Mouse (Mus musculus) liver, embryonic 16.5 days (tissue): ENCODE measurements around the gene Hic1. TPM values are rescaled to one million over a fixed set of nuclear protein-coding genes. Genes with fewer than 3 reads are reported as not detected.

Experiments
- ATAC-seq: fragments of 200-750 bp; cut with Nextera tagmentation; 2 replicates; pipeline ENCODE4 v1.8.0; 2017; ENCODE audit warnings: low read depth, mild to moderate bottlenecking, moderate number of reproducible peaks, moderate library complexity
- H3K27ac ChIP-seq: fragments of 300-500 bp; sonication (generic); 2 replicates; pipeline ENCODE4 v1.5.1; 2014; ENCODE audit warnings: mild to moderate bottlenecking, low read length
- H3K27me3 ChIP-seq: fragments of 300-500 bp; sonication (generic); 2 replicates; pipeline ENCODE4 v1.6.1; 2014; ENCODE audit warnings: low read depth, low read length, mixed read lengths; ENCODE audit not compliant: control insufficient read depth, insufficient read depth
- H3K36me3 ChIP-seq: fragments of 300-500 bp; sonication (generic); 2 replicates; pipeline ENCODE4 v1.6.1; 2014; ENCODE audit warnings: mild to moderate bottlenecking; ENCODE audit not compliant: control insufficient read depth, insufficient read depth
- H3K4me1 ChIP-seq: fragments of 300-500 bp; sonication (generic); 2 replicates; pipeline ENCODE4 v1.6.1; 2014; ENCODE audit warnings: low read depth, low read length, mixed read lengths; ENCODE audit not compliant: control insufficient read depth
- H3K4me2 ChIP-seq: fragments of 300-500 bp; sonication (generic); 2 replicates; pipeline ENCODE4 v1.6.1; 2014; ENCODE audit warnings: low read depth, low read length, mixed read lengths
- H3K4me3 ChIP-seq: fragments of 300-500 bp; sonication (generic); 2 replicates; pipeline ENCODE4 v1.5.1; 2014; ENCODE audit warnings: low read depth, mild to moderate bottlenecking, low read length
- H3K9ac ChIP-seq: fragments of 300-500 bp; sonication (generic); 2 replicates; pipeline ENCODE4 v1.6.1; 2014; ENCODE audit warnings: low read depth, low read length
- H3K9me3 ChIP-seq: fragments of 300-500 bp; sonication (generic); replicated peaks from 2 replicates; pipeline ENCODE4 v1.6.1; 2016; ENCODE audit warnings: low read length; ENCODE audit not compliant: control insufficient read depth
- WGBS: fragments of 180-500 bp; shearing (Covaris S2); extraction: QIAGEN DNeasy Blood & Tissue Kit; methylation state at CpG from one replicate; pipeline ENCODE4 v1.1.7; 2014; ENCODE audit not compliant: insufficient replicate concordance; 5-methylcytosine and 5-hydroxymethylcytosine counted together
- polyA plus RNA-seq: library from polyadenylated mRNA; unstranded; fragments of >200 nt; fragmentation: Nextera tagmentation; extraction: Ambion mirVana; gene quantifications from 2 replicates; pipeline ENCODE4 v1.2.1, GENCODE M21; 2015

Gene Hic1
- polyA plus RNA-seq, 1 experiment from 2014 or later: 1.0 TPM

DNA sequence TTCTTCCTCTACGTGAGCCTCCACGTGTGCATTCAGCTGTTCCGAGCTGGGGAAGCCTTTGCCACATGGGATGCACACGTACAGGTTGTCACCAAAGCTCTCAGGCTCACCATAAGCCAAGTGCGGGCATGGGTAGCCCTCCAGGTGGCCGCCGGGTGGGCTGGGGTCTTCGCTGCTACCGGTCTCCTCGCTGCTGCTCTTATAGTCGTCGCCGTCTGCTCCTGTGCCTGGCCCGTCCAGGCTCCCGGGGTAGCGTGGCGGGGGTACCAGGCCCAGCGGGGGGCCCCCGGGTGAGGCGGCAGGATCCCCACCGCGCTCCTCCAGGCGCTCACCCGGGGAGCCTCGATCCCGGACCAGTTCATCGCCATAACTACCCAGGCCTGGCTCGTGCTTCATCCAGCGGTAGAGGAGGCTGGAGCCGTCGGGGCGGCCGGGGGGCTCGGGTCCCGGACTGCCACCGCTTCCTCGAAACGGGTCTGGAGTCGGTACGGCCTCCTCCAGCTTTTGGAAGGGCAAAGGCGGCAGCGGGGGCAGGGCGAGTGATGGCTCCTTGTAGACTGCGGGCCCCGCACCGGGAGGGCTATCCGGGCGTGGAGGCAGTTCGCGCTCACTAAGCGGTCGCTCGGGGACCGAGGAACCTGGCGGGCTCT lies 3.0 kb downstream of the Hic1 start:
- peak overlapping the region; percentile 60 for H3K4me3 ChIP-seq
- 10% methylated on average over 55 of the region's 55 CpGs for WGBS
- peak overlapping the region; percentile 49 for H3K4me2 ChIP-seq
- peaks cover 43% of the 10 kb centered on the region for H3K4me1 ChIP-seq
- H3K9me3 ChIP-seq: no peaks in the 10 kb centered on the region
- H3K27ac ChIP-seq: no peak overlapping the region
- H3K9ac ChIP-seq: no peak overlapping the region
- H3K36me3 ChIP-seq: no peaks in the 10 kb centered on the region
- H3K27me3 ChIP-seq: peaks cover 71% of the 10 kb centered on the region
- no peak for ATAC-seq

- ATAC-seq: peak; percentile 24; the same call in 1 of the 2 replicates
- Histone ChIP-seq H3K4me3 (peak overlapping the region; percentile 60), H3K4me2 (peak overlapping the region; percentile 49), H3K27ac (no peak overlapping the region), H3K4me1 (peaks cover 43% of the 10 kb centered on the region), H3K9me3 (no peaks in the 10 kb centered on the region), H3K9ac (no peak overlapping the region; the same call in 1 of the 2 replicates), H3K36me3 (no peaks in the 10 kb centered on the region), H3K27me3 (peaks cover 64% of the 10 kb centered on the region)
- 6% methylated on average over 54 of the region's 54 CpGs for WGBS
Measured at GRCm38 (mm10) chr11:75165441-75166192, 3.7 kb downstream of the Hic1 start.

DNA sequence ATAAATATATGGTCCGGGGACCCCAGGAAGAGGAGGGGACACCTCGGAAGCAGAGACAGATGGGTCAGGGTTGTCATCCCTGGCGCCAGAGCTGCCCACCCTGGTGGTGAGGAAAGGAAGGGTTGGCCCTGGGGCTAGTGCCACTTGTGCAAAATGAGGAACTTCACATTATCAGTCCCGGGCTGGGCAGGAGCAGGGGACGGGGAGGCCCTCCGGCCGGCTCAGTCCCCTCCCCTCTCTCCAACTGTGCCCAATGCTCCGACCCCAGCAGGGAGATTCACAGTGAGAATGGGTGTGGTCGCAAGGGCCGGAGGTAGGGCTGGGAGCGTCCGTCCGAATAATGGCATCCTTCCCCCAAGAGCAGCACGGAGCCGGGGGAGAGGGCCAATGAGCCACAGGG lies 4.6 kb downstream of the Hic1 start:
- 14% methylated on average over 15 of the region's 15 CpGs for WGBS
- no peak overlapping the region for H3K9ac ChIP-seq
- no peak for ATAC-seq
- no peak overlapping the region for H3K27ac ChIP-seq
- peak overlapping the region; percentile 60 for H3K4me3 ChIP-seq
- no peaks in the 10 kb centered on the region for H3K9me3 ChIP-seq
- peak overlapping the region; percentile 49 for H3K4me2 ChIP-seq
- H3K27me3 ChIP-seq: peaks cover 55% of the 10 kb centered on the region
- peaks cover 37% of the 10 kb centered on the region for H3K4me1 ChIP-seq
- no peaks in the 10 kb centered on the region for H3K36me3 ChIP-seq

DNA sequence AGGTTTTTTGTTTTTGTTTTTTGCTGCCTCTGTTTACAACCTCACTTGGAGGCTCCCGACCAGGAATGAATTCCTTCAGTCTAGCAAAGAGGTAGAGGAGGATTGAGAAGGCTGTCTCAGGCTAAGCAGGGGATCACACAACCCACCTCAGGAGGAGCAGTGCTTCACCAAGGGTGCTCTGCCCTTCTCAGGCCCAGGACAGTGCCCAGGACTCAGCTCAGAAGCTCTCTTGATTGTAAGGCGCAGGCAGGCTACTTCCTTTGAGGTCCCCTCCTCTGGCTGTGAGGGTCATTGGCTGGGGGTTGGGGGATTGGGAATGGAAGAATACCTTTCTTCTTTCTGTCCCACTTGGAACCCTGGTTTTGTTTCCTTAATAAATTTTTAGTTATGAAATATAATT lies 5.3 kb downstream of the Hic1 start:
- Histone ChIP-seq H3K4me3 (no peak overlapping the region), H3K4me1 (peaks cover 30% of the 10 kb centered on the region), H3K9ac (no peak overlapping the region), H3K36me3 (no peaks in the 10 kb centered on the region), H3K27ac (no peak overlapping the region), H3K4me2 (no peak overlapping the region), H3K9me3 (no peaks in the 10 kb centered on the region), H3K27me3 (peaks cover 48% of the 10 kb centered on the region)
- no peak for ATAC-seq
- WGBS: 71% methylated on average over 2 of the region's 2 CpGs

GRCm38 (mm10) chr11:75163379-75163778 lies 5.9 kb downstream of the Hic1 start:
- Histone ChIP-seq H3K9ac (no peak overlapping the region), H3K4me3 (no peak overlapping the region), H3K4me2 (no peak overlapping the region), H3K36me3 (no peaks in the 10 kb centered on the region), H3K9me3 (no peaks in the 10 kb centered on the region), H3K27ac (no peak overlapping the region), H3K27me3 (peaks cover 41% of the 10 kb centered on the region), H3K4me1 (peaks cover 23% of the 10 kb centered on the region)
- WGBS: 73% methylated on average over 6 of the region's 6 CpGs
- no peak for ATAC-seq

GRCm38 (mm10) chr11:75162591-75163080 lies 6.7 kb downstream of the Hic1 start:
- no peak overlapping the region for H3K4me2 ChIP-seq
- H3K27ac ChIP-seq: no peak overlapping the region
- H3K4me1 ChIP-seq: peaks cover 17% of the 10 kb centered on the region
- no peak overlapping the region for H3K9ac ChIP-seq
- ATAC-seq: no peak
- no peaks in the 10 kb centered on the region for H3K9me3 ChIP-seq
- peaks cover 34% of the 10 kb centered on the region for H3K27me3 ChIP-seq
- no peak overlapping the region for H3K4me3 ChIP-seq
- WGBS: 81% methylated on average over 12 of the region's 12 CpGs
- no peaks in the 10 kb centered on the region for H3K36me3 ChIP-seq

- no peak overlapping the region for H3K9ac ChIP-seq
- H3K27ac ChIP-seq: no peak overlapping the region
- H3K9me3 ChIP-seq: no peaks in the 10 kb centered on the region
Measured at GRCm38 (mm10) chr11:75161417-75162008, 7.8 kb downstream of the Hic1 start.

GRCm38 (mm10) chr11:75160954-75161353 lies 8.4 kb downstream of the Hic1 start:
- WGBS: 74% methylated on average over 7 of the region's 7 CpGs
- Histone ChIP-seq H3K36me3 (no peaks in the 10 kb centered on the region), H3K4me1 (peaks cover 6% of the 10 kb centered on the region), H3K4me2 (no peak overlapping the region), H3K9ac (no peak overlapping the region), H3K4me3 (no peak overlapping the region), H3K27ac (no peak overlapping the region), H3K9me3 (no peaks in the 10 kb centered on the region), H3K27me3 (peaks cover 17% of the 10 kb centered on the region)
- no peak for ATAC-seq

More at GRCm38 (mm10) chr11:75161417-75162008, 7.8 kb downstream of the Hic1 start:
- Histone ChIP-seq H3K27me3 (peaks cover 23% of the 10 kb centered on the region), H3K4me3 (no peak overlapping the region), H3K4me2 (no peak overlapping the region), H3K4me1 (peaks cover 8% of the 10 kb centered on the region), H3K36me3 (no peaks in the 10 kb centered on the region)
- 78% methylated on average over 4 of the region's 4 CpGs for WGBS
- no peak for ATAC-seq

- 49% methylated on average over 2 of the region's 2 CpGs for WGBS
- H3K4me3 ChIP-seq: no peak overlapping the region
- no peaks in the 10 kb centered on the region for H3K4me1 ChIP-seq
- H3K4me2 ChIP-seq: no peak overlapping the region
- no peak overlapping the region for H3K9ac ChIP-seq
- H3K9me3 ChIP-seq: no peaks in the 10 kb centered on the region
- H3K27ac ChIP-seq: no peak overlapping the region
- H3K27me3 ChIP-seq: peaks cover 3% of the 10 kb centered on the region
- no peaks in the 10 kb centered on the region for H3K36me3 ChIP-seq
- ATAC-seq: no peak
Measured at GRCm38 (mm10) chr11:75159564-75159963, 9.8 kb downstream of the Hic1 start.
